Mouse (Mus musculus): Measurements from ENCODE around the gene Nthl1. TPM values are rescaled to one million over a fixed set of nuclear protein-coding genes. Genes with fewer than 3 reads are reported as not detected.
"Not testable (repeated sequence)": the region's sequence is repeated elsewhere in the genome, so short reads cannot be mapped to it uniquely, and the experiment has no call there.

Nthl1 gene
- polyA plus RNA-seq, 1 experiment, result 7.5 TPM

DNA sequence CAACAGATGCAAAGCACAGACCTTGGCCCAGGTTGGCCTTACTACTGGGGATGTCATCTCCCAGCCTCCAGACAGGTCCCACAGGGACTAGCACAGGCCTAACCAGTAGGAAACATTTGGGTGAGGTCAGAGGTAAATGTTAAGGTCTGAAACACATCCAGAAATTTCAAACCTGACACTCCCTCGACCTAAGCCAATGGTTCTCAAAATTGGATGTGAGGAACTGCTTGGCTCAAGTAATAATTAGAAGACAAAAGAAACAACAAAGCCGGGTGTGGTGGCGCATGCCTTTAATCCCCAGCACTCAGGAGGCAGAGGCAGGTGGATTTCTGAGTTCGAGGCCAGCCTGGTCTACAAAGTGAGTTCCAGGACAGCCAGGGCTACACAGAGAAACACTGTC is 13.9 kb downstream of the Nthl1 start:
- WGBS, result 75% methylated on average over 4 of the region's 4 CpGs
- no peak for DNase-seq (ENCODE audit: low read depth, low spot score)

DNA sequence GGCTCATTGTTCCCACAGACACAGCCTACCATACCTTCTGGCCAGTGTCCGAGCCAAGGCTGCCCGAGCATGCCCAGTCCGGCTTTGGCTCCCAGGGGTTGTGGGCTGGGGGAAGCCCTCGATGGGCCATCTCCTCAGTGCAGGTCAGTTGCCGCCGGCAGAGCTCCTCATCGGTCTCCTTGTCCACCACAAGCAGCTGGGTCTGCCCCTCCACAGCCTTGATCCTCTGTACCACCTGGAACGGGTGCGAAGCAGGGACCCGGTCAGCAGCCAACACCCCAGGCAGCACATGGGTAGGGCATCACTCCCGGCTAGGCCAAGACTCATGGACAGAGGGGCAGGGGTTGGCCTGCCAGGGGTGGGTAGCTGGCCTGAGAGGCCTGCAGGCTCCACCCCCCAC is 15.0 kb downstream of the Nthl1 start:
- DNase-seq (ENCODE audit: low read depth, low spot score), result no peak
- 86% methylated on average over 11 of the region's 11 CpGs for WGBS

DNA sequence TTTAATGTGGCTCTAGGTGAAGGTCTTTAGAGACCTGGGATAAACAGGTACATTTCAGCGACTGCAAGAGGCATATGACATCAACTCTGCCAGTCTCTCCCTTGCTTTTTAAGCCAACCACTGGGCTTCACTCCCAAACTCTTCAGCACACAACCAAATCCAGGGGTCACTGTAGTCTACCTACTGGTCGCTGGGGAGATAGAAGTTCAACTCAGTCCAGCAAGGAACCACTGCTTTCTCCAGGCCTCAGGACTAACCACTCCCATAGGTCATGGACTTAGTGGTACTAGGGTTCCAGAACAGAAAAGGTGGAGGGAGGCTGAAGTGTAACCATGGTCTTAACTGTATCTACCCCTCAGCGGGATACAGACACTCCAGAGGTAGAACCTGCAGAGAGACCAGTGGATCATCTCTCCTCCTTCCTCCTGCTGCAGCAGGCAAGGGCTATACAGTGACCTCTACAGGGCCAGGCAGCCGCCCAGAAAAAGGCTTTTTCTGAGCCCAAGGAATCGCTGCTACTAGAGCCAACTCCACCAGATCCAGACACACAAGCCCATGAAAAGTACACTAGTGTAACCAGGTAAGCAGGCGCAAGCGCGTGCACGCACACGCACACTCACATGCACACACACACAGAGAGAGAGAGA is 16.4 kb downstream of the Nthl1 start:
- DNase-seq (ENCODE audit: low read depth, low spot score), result no peak
- 75% methylated on average over 10 of the region's 10 CpGs for WGBS

DNA sequence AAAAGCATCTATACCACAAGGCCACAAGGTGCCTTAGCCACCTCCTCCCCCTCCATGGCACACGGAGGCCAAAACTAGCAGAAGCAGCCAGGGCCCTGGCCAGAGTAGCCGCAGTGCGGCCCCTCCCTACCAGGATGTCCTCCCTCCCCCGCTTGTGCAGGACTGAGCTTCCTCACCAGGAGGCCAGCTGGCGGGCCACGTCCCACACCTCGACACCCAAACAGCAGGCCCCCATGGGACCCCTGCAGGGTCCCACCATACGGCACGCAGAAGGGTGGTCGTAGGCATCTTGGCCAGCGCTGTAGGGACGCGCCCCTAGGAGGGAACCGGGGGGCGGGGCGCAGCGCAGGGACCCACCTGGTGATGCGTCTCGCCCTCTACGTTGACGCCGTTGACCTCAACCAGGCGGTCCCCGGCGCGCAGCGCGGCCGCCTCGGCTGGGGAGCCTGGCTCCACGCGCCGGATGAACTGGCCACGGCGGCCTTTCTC is 17.1 kb downstream of the Nthl1 start:
- 1% methylated on average over 35 of the region's 35 CpGs for WGBS
- DNase-seq (ENCODE audit: low read depth, low spot score), result no peak

DNA sequence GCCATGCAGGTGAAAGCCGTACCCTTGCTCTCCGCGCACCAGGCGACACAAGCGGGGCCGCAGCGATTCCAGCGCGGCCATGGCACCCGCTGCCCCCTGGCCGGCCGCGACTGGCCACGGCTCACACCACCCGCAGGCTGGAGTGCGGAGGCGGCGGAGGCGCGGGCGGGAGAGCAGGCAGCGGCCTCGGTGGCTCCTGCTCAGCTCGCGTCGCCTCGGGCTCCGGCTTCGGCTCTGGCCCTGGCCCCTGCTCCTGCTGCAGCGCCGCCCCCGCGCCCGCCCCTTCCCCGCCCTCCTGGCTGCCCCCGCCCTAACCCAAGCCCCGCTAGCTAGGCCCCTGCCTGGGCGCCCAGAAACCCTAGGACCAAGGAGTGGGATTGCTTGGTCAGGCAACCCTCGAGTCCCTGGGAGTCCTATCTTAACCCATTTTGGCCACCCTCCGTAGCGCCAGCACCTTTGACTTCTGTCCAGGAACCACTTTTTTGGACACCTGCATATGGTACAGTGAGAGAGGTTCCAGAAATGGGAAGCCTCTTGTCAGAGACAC is 17.7 kb downstream of the Nthl1 start, which contains the start of gene Slc9a3r2:
Gene Slc9a3r2, minus strand, starts transcription at position 258 of the 547 bp plus-strand sequence.
- no peak for DNase-seq (ENCODE audit: low read depth, low spot score)
- 1% methylated on average over 37 of the region's 41 CpGs for WGBS

DNA sequence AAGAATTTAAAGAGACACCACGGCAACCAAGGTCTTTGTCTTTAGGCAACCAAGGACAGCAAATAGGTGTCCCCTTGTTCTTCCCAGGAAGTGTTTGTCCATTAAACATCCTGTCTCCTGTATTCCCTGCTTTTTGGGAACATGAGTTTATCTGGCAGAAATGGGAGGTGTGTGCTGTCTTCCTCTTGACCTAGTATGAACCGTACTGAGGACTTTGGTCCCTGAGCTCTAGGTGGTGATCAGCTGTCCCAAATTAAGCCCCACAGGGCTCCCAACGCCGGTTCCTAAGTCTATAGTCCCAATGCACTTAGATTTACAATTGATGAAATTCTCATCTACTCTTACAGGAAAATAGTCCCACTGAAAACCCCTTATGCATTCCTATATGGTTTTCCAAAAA is 18.3 kb downstream of the Nthl1 start:
- no peak for DNase-seq (ENCODE audit: low read depth, low spot score)
- 56% methylated on average over 4 of the region's 4 CpGs for WGBS

DNA sequence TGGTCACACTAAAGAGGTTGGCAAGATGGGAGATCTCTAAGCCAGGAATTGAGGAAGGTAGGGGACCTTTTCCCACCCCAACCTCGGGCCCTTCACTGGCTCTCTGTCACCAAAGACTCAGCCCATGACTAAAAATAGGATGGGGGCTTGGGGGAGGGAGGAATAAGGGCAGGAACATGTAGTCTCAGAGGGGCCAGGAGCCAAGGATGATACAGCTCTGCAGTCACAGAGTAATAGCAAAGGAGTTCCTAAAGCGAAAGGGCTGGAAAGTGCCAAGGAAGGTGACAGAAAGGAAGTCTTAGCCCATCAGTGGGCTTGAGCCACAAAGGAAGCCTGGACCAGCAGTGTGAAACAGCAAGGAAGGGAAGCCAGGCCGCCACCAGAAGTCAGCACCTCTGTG is 19.4 kb downstream of the Nthl1 start:
- DNase-seq (ENCODE audit: low read depth, low spot score), result no peak
- 71% methylated on average over 3 of the region's 3 CpGs for WGBS

DNA sequence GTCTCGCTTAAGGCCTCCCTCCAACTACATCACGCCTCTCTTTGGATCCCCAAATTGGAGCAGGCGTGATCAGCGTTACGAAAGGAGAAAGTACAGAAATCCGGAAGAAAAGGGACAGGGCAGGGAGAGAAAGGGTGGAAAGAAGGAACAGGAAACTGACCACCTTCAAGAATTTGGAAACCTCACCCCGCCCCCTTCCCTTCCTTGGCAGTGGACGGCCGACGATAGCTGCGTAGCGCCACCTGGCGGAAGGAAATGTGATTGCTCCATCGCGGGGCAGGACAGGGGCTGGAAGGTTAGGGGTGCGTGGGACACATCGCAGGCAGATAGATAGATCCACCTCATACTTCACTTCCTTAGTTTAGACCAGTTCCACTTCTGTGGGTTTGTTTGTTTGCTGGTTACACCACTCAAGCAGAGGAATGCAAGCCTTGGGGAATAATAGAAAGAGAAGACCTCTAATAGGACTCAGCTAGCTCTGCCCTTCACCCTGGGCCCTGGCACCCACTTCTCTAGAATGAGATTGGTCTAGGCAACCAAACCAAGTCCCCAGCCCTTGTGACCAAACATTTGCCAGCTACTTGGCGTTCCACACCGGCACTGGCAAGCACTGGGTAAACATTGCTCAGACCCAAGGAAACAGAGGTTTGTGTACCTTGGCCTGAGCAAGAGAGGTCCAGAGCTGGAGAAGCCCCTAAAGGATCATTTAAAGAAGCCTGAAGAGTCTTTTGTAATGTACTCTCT is 21.7 kb downstream of the Nthl1 start:
- DNase-seq (ENCODE audit: low read depth, low spot score), result no peak
- 3% methylated on average over 19 of the region's 19 CpGs for WGBS

DNA sequence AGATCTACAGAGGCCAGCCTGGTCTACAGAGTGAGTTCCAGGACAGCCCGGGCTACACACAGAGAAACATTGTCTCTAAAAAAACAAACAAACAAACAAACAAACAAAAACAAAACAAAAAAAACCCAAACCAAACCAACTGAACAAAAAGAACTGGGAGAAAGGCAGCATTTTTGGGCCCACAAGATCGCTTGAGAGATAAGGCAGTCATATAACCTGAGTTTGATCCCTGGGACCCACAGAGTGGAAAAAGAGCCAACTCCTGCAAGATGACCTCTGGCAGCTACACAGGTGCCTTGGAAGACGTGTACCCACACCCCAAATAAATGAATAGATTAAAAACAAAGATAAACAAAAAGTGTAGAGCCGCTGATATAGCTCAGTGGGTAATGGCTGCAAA is 22.5 kb downstream of the Nthl1 start:
- DNase-seq (ENCODE audit: low read depth, low spot score), result no peak
- 65% methylated on average over 4 of the region's 4 CpGs for WGBS

DNA sequence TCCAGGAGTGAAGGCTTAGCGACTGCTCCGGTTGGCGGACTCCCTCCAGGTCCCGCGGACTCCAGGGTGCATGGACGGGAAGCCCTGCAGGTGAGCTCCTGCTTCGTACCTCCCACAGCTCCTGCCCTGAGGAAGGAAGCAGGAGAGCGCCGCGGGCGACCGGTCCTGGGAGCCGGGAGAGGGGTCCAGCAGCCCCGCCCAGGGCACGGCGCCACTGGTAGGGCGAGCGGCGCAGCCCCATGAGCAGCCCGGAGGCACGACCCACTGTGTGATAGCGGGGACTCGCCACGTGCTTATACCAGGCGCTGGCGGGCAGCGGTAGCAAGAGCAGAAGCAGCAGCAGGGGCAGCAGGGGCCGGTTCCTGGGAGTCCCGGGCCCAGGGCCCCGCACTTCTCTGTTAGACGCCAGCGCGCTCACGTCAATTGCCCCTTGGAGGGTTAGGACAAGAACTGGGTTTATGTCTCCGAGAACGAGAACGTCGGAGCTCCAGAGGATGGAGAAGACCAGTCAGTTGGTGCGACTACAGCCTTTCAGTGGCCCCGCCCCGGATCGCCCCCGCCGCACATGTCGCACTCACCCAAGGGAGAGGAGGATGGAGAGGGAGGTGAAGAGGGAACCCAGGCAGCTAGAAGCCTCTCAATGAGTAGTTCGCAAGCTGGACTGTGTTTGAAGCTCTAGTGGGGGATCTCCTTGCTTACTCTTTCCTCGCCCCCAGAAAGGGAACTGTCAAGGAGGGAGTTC is 25.7 kb downstream of the Nthl1 start, which contains the start of gene Npw:
Gene Npw, minus strand, starts transcription at position 441 of the 742 bp plus-strand sequence.
- WGBS, result 5% methylated on average over 47 of the region's 47 CpGs

DNA sequence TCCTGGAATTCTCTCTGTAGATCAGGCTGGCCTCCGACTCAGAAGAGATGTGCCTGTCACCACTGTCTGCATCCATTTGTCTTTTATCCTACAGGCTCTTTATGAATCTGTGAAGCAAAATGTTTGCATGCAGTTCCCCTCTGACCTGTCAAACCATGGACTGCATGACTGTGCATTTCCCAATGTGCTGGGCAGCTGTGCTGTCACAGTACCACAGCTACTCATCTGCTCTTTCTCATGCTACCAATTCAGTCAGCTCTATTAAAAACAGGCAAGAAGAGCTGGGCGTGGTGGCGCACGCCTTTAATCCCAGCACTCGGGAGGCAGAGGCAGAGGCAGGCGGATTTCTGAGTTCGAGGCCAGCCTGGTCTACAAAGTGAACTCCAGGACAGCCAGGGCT is 34.5 kb downstream of the Nthl1 start:
- not testable (repeated sequence) for DNase-seq (ENCODE audit: low read depth, low spot score)
- WGBS, result 45% methylated on average over 7 of the region's 7 CpGs

More for the DNA sequence above, 25.7 kb downstream of the Nthl1 start, which contains the start of gene Npw:
- no peak for DNase-seq (ENCODE audit: low read depth, low spot score)

DNA sequence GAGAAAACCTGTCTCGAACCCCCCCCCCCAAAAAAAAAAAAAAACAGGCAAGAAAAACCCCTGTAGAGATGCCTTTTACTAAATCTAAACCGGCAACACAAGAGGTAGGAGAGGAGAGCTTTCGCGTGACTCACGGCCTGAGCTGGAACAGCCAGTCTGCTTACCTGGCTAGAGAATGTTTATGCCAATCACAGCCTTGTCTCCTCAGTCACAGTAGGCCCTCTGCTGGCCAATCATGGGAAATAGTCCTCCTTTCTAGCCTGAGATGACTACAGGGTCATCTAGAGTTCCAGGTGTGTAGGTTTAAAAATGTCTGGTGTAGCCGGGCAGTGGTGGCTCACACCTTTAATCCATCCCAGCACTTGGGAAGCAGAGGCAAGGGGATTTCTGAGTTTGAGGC is 34.9 kb downstream of the Nthl1 start:
- peak; percentile 57 for DNase-seq (ENCODE audit: low read depth, low spot score)
- WGBS, result 9% methylated on average over 6 of the region's 6 CpGs

DNA sequence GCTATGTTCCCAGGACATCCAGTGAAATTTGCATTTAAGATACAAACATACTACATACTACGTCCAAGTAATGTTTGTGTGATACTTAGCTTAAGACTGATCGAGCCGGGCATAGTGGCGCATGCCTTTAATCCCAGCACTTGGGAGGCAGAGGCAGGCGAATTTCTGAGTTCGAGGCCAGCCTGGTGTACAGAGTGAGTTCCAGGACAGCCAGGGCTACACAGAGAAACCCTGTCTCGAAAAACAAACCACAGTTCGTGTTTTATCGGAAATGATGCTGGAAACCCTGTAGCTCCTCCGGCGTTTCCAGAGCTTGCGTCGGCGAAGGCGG is 36.7 kb downstream of the Nthl1 start:
- 9% methylated on average over 15 of the region's 15 CpGs for WGBS
- not testable (repeated sequence) for DNase-seq (ENCODE audit: low read depth, low spot score)

DNA sequence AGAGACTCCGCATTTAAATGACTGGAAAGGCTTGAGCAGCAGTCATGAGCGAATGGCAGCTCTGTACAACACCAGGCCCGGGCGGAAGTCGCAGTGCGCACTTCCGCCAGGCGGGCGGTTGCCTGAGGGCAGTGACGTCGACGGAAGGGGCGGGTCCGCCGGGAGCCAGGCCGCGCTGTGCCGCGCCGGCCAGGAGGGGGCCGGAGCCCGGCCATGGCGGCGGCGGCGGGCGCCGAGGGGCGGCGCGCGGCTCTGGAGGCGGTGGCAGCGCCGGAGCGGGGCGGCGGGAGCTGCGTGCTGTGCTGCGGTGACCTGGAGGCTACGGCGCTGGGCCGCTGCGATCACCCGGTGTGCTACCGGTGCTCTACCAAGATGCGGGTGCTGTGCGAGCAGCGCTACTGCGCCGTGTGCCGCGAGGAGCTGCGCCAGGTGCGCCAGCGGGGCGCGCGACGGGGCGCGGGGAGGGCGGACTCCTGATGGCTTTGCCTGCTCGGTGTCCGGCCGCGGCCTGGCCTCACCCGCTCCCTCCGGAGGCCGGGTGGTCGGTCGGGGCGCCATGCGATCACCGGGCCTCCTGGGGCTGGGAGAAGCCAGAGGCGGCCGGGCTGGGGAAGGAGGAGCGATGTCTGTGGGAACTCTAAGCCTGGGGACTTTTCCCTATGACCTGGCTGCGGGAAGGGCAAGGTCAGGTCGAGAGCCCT is 37.2 kb downstream of the Nthl1 start, which contains the start of gene Zfp598:
Gene Zfp598, plus strand, starts transcription at position 143 of the 701 bp plus-strand sequence.
- 1% methylated on average over 80 of the region's 80 CpGs for WGBS

DNA sequence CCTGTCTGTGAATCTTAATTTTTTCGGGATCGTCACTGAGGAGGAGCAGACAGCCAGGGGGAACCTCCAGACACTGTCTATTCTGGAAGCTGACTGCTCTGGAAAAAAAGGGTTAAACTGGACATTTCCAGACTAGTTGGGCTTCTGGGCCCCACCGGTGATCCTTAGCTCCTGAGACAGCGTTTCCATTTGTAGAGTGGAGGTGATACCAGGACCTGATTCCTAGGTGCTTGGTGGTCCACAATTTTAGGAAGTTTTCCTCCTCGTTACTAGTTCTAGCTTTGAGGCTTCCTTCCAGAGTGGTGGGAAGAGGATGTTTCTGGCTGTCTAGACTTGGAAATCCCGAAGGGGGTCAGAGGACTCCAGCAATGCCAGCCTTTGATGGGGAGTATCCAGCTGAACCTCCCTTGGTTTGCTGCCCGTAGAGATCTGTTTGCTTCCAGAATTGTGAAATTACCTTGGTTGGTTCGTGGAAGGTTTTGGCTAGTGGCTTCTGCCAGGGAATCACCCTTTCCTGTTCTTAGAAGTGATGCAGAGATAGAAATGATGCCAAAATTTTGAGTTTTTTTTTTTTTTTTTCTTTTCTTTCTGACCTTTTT is 37.9 kb downstream of the Nthl1 start:
- WGBS, result 2% methylated on average over 8 of the region's 8 CpGs
- no peak for DNase-seq (ENCODE audit: low read depth, low spot score)

More for the DNA sequence above, 37.2 kb downstream of the Nthl1 start, which contains the start of gene Zfp598:
- DNase-seq (ENCODE audit: low read depth, low spot score), result peak; percentile 70

DNA sequence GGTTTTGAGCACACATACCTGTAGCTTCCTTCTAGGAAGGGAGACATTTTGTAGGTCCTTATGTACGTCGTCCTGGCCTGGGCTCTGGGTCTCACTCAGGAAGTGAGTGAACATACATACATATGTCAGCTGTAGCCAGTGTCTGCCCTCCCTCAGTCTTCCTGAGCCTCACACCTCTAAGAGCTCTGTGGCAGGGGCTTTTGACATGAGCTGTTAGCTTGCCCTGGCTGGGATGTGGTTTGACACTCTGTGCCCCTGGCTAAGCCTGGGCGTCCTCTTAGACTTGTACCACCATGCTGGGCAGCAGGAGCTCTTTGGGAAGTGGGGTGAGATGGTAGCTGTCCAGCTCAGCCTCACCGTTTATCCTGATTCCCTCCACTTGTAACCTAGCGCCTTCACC is 38.9 kb downstream of the Nthl1 start:
- 50% methylated on average over 5 of the region's 5 CpGs for WGBS
- DNase-seq (ENCODE audit: low read depth, low spot score), result no peak

DNA sequence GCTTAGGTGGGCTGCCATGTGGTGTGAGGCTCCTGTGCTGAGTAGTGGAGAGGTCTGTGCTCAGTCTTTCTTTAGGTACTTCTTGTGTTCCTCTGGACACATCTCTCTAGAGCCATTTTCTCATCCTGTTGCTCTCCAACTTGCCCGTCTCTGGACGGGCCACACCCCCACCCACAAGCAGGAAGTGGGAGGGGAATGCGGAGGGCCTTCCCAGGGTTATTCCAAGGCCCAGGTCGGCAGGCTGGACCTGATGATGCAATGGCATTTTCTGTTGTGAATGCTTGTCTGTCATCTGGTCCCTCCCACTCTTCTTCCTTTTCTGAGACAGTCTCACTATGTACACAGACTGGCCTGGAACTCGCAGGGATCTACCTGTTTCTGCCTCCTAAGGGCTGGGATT is 39.7 kb downstream of the Nthl1 start:
- peak; percentile 84 for DNase-seq (ENCODE audit: low read depth, low spot score)
- 6% methylated on average over 5 of the region's 5 CpGs for WGBS

DNA sequence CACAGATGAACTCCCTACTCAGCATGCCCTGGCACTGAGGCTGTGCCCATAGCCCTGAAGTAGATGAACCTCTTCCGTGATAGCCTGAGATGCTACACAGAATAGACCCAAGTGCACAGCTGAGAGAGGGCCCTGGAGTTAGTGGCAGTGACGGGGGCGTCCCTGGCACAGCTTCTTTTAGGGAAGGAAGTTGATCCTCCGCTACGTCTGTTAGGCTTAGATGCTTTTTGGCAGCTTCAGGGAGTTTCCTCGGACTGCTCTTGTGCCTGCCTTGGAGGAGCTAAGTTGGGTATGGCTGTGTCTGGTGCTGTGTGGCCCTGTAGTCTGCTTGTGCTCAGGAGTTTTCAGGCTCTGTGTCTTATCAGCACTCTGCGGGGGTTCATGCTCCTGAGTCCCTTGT is 41.8 kb downstream of the Nthl1 start:
- no peak for DNase-seq (ENCODE audit: low read depth, low spot score)
- 79% methylated on average over 7 of the region's 7 CpGs for WGBS

DNA sequence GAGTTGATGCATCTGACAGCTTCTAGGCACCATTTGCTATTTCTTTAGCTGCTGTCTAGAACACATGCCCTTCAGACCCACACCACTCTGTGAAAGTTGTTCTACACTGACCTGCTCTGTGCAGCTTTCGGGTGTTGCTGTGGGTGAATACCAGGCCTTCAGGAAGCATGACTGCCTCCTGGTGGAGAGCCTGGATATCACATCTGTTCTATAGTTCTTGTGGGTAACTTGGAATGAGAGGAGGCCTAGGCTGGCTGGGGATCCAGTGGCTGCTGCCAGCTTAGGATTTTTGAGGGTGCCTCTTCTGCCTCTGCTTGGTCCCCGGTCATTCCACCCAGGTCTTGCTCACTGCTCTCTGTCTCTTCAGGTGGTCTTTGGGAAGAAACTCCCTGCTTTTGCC is 43.7 kb downstream of the Nthl1 start:
- whole genome bisulfite sequencing, result 58% methylated on average over 2 of the region's 2 CpGs
- DNase-seq (ENCODE audit: low read depth, low spot score), result no peak

All from large intestine, adult 2 months (tissue).